Mouse (Mus musculus) heart, embryonic 15.5 days (tissue): ENCODE results near the gene Scd2. TPM values are rescaled to one million over a fixed set of nuclear protein-coding genes. Genes with fewer than 3 reads are reported as not detected.
A peak's percentile ranks its signal among the peaks of the same experiment; 100 is the strongest.
"Not testable (repeated sequence)": the region's sequence is repeated elsewhere in the genome, so short reads cannot be mapped to it uniquely, and the experiment has no call there.

ENCODE experiments used
- ATAC-seq: fragments of 200-750 bp; cut with Nextera tagmentation; replicated peaks from 2 replicates; pipeline ENCODE4 v1.8.0; 2017; ENCODE audit warnings: low read depth, moderate TSS enrichment; ENCODE audit not compliant: insufficient number of reproducible peaks, insufficient read depth, low FRiP score
- H3K27ac ChIP-seq: fragments of 300-500 bp; sonication (generic); 2 replicates; pipeline ENCODE4 v1.5.1; 2015; ENCODE audit warnings: mild to moderate bottlenecking, inconsistent platforms
- H3K27me3 ChIP-seq: fragments of 300-500 bp; sonication (generic); 2 replicates; pipeline ENCODE4 v1.6.1; 2015; ENCODE audit warnings: inconsistent platforms
- H3K36me3 ChIP-seq: fragments of 300-500 bp; sonication (generic); 2 replicates; pipeline ENCODE4 v1.6.1; 2015; ENCODE audit warnings: mild to moderate bottlenecking, inconsistent platforms
- H3K4me1 ChIP-seq: fragments of 300-500 bp; sonication (generic); replicated peaks from 2 replicates; pipeline ENCODE4 v1.6.1; 2015; ENCODE audit warnings: inconsistent platforms
- H3K4me2 ChIP-seq: fragments of 300-500 bp; sonication (generic); 2 replicates; pipeline ENCODE4 v1.6.1; 2015; ENCODE audit warnings: inconsistent platforms, mild to moderate bottlenecking, moderate library complexity
- H3K4me3 ChIP-seq: fragments of 300-500 bp; sonication (generic); 2 replicates; pipeline ENCODE4 v1.5.1; 2015; ENCODE audit warnings: mild to moderate bottlenecking, inconsistent platforms
- H3K9ac ChIP-seq: fragments of 300-500 bp; sonication (generic); 2 replicates; pipeline ENCODE4 v1.6.1; 2015; ENCODE audit warnings: mild to moderate bottlenecking, inconsistent platforms
- H3K9me3 ChIP-seq: fragments of 300-500 bp; sonication (generic); replicated peaks from 2 replicates; pipeline ENCODE4 v1.6.1; 2016; ENCODE audit warnings: inconsistent platforms
- WGBS: fragments of 180-500 bp; shearing (Covaris S2); methylation state at CpG from one replicate; pipeline ENCODE4 v1.1.7; 2015; ENCODE audit warnings: mixed read lengths; 5-methylcytosine and 5-hydroxymethylcytosine counted together
- polyA plus RNA-seq: library from polyadenylated mRNA; unstranded; fragments of >200 nt; fragmentation: Nextera tagmentation; extraction: Ambion mirVana; gene quantifications from 2 replicates; pipeline ENCODE4 v1.2.1, GENCODE M21; 2015

The Scd2 gene
- polyA plus RNA-seq, 1 experiment from 2014 or later = 131 TPM

- no peak for ATAC-seq
- WGBS = 57% methylated on average over 5 of the region's 5 CpGs
These were observed 23.4 kb downstream of the Scd2 start for GRCm38 (mm10) chr19:44316752-44317315.

DNA sequence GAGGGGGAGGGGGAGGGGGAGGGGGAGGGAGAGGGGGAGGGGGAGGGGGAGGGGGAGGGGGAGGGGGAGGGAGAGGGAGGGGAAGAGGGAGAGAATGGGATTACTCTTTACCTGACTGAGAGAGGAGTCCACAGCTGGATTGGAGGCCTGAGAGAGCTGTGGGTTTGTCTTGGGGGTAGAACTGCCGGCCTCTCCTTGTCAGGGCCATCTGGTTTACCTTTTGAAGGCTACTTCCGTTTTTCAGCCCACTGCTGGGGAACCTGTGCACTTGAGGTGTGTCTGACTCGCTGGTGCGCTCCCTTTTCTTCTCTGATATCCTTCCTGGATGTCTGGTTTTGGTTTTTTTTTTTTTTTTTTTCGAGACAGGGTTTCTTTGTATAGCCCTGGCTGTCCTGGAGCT is 23.9 kb downstream of the Scd2 start:
- ATAC-seq = no peak
- Histone ChIP-seq H3K4me1 (0 out of 2 replicates have a peak, but pooled peaks cover 5% of the 10 kb centered on the region), H3K27ac (no peak overlapping the region), H3K27me3 (no peaks in the 10 kb centered on the region), H3K9ac (no peak overlapping the region), H3K36me3 (no peaks in the 10 kb centered on the region), H3K4me3 (no peak overlapping the region), H3K9me3 (no peaks in the 10 kb centered on the region), H3K4me2 (no peak overlapping the region)
- 68% methylated on average over 5 of the region's 5 CpGs for WGBS

More at GRCm38 (mm10) chr19:44316752-44317315, 23.4 kb downstream of the Scd2 start:
- H3K36me3 ChIP-seq = no peaks in the 10 kb centered on the region
- H3K27me3 ChIP-seq = no peaks in the 10 kb centered on the region
- no peak overlapping the region for H3K4me2 ChIP-seq
- H3K9ac ChIP-seq = no peak overlapping the region
- H3K9me3 ChIP-seq = no peaks in the 10 kb centered on the region
- no peak overlapping the region for H3K27ac ChIP-seq
- peaks cover 10% of the 10 kb centered on the region for H3K4me1 ChIP-seq
- no peak overlapping the region for H3K4me3 ChIP-seq

GRCm38 (mm10) chr19:44318545-44318944 is 25.1 kb downstream of the Scd2 start:
- H3K36me3 ChIP-seq = no peaks in the 10 kb centered on the region
- ATAC-seq = no peak
- no peak overlapping the region for H3K4me3 ChIP-seq
- H3K4me2 ChIP-seq = no peak overlapping the region
- no peaks in the 10 kb centered on the region for H3K9me3 ChIP-seq
- H3K27me3 ChIP-seq = no peaks in the 10 kb centered on the region
- H3K9ac ChIP-seq = no peak overlapping the region
- no peak overlapping the region for H3K27ac ChIP-seq
- H3K4me1 ChIP-seq = 0 out of 2 replicates have a peak, but pooled peaks cover 5% of the 10 kb centered on the region

DNA sequence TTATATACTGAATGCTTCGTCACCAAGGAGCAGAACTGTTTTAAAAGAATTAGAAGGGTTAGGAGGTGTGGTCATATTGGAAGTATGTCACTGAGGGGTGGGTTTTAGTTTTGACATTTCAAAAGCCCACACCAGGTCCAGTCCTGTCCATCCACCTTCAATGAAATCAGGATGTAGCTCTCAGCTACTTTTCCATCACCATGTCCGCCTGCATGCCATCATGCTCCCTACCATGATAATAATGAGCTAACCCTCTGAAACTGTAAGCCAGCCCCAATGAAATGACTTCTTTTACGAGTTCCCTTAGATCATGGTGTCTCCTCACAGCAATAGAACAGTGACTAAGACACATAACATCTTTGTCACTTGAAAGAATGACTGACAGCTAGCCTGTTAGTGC is 26.8 kb downstream of the Scd2 start:
- WGBS = 84% methylated on average over 3 of the region's 3 CpGs

GRCm38 (mm10) chr19:44321201-44321600 is 27.7 kb downstream of the Scd2 start:
- no peak for ATAC-seq
- no peaks in the 10 kb centered on the region for H3K9me3 ChIP-seq
- H3K9ac ChIP-seq = no peak overlapping the region
- no peaks in the 10 kb centered on the region for H3K4me1 ChIP-seq
- no peaks in the 10 kb centered on the region for H3K27me3 ChIP-seq
- WGBS = 74% methylated on average over 4 of the region's 4 CpGs
- H3K4me2 ChIP-seq = no peak overlapping the region
- H3K4me3 ChIP-seq = no peak overlapping the region
- no peaks in the 10 kb centered on the region for H3K36me3 ChIP-seq
- no peak overlapping the region for H3K27ac ChIP-seq

More for the DNA sequence above, 26.8 kb downstream of the Scd2 start:
- Histone ChIP-seq H3K4me1 (no peaks in the 10 kb centered on the region), H3K27ac (no peak overlapping the region), H3K4me2 (no peak overlapping the region), H3K9me3 (no peaks in the 10 kb centered on the region), H3K36me3 (no peaks in the 10 kb centered on the region), H3K9ac (no peak overlapping the region), H3K4me3 (no peak overlapping the region), H3K27me3 (no peaks in the 10 kb centered on the region)
- no peak for ATAC-seq

GRCm38 (mm10) chr19:44321631-44322030 is 28.2 kb downstream of the Scd2 start:
- no peak overlapping the region for H3K4me3 ChIP-seq
- no peaks in the 10 kb centered on the region for H3K27me3 ChIP-seq
- ATAC-seq = no peak
- H3K27ac ChIP-seq = no peak overlapping the region
- H3K4me2 ChIP-seq = no peak overlapping the region
- WGBS = 49% methylated on average over 2 of the region's 2 CpGs
- no peak overlapping the region for H3K9ac ChIP-seq
- H3K9me3 ChIP-seq = no peaks in the 10 kb centered on the region
- H3K36me3 ChIP-seq = no peaks in the 10 kb centered on the region
- H3K4me1 ChIP-seq = no peaks in the 10 kb centered on the region

GRCm38 (mm10) chr19:44329566-44329965 is 36.1 kb downstream of the Scd2 start:
- Histone ChIP-seq H3K4me1 (peaks cover 28% of the 10 kb centered on the region), H3K27me3 (no peaks in the 10 kb centered on the region), H3K27ac (no peak overlapping the region), H3K4me2 (no peak overlapping the region), H3K36me3 (no peaks in the 10 kb centered on the region), H3K9ac (no peak overlapping the region), H3K4me3 (no peak overlapping the region), H3K9me3 (no peaks in the 10 kb centered on the region)
- no peak for ATAC-seq
- 93% methylated on average over 2 of the region's 2 CpGs for WGBS

DNA sequence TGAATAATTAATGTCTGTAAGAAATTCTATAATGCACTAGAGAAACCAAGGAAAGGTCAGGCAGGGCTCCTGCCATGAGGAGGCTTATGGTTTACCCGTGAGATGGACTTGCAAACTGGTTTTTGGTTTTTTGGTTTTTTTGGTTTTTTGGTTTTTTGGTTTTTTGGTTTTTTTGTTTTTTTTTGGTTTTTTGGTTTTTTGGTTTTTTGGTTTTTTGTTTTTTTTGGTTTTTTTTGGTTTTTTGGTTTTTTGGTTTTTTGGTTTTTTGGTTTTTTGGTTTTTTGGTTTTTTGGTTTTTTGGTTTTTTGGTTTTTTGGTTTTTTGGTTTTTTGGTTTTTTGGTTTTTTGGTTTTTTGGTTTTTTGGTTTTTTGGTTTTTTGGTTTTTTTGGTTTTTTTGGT is 37.7 kb downstream of the Scd2 start:
- not testable (repeated sequence) for H3K4me3 ChIP-seq, H3K9ac ChIP-seq, H3K4me2 ChIP-seq, H3K27me3 ChIP-seq, H3K27ac ChIP-seq, H3K9me3 ChIP-seq, ATAC-seq, H3K36me3 ChIP-seq
- H3K4me1 ChIP-seq = peaks cover 38% of the 10 kb centered on the region
- WGBS = 95% methylated on average over 1 of the region's 1 CpGs

- Histone ChIP-seq H3K36me3 (no peaks in the 10 kb centered on the region), H3K4me2 (no peak overlapping the region), H3K9me3 (no peaks in the 10 kb centered on the region), H3K4me3 (no peak overlapping the region), H3K27me3 (no peaks in the 10 kb centered on the region), H3K27ac (no peak overlapping the region; the same call in 1 of the 2 replicates), H3K9ac (no peak overlapping the region), H3K4me1 (peaks cover 38% of the 10 kb centered on the region)
- ATAC-seq = no peak
- 58% methylated on average over 5 of the region's 5 CpGs for WGBS
These were observed 38.4 kb downstream of the Scd2 start for GRCm38 (mm10) chr19:44331911-44332310.

DNA sequence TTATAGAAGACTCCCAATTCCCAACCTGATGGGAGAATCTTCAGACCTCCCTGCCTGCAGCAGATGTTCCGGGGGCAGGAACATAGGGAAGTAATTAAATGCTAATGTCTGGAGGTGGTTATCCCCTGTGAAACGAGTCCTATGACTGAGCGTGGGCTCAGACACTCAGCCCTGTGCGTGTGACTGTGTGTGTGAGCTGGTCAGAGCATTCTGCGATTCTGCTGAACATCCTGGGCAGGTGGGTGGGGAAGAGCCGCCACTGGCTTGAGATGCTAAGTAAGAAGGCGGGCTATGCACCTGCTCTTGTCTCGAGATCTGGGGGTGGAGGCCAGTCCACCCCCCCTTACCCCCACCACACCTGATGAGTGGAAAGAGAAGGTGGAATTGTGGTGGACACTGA is 38.9 kb downstream of the Scd2 start:
- H3K36me3 ChIP-seq = no peaks in the 10 kb centered on the region
- H3K4me2 ChIP-seq = 0 out of 2 replicates have a peak overlapping the region, but pooled peaks have one; percentile 44
- H3K9ac ChIP-seq = no peak overlapping the region
- H3K4me1 ChIP-seq = peaks cover 38% of the 10 kb centered on the region
- H3K9me3 ChIP-seq = no peaks in the 10 kb centered on the region
- WGBS = 70% methylated on average over 8 of the region's 8 CpGs
- H3K27ac ChIP-seq = peak overlapping the region; percentile 84
- ATAC-seq = no peak
- H3K4me3 ChIP-seq = no peak overlapping the region
- no peaks in the 10 kb centered on the region for H3K27me3 ChIP-seq

DNA sequence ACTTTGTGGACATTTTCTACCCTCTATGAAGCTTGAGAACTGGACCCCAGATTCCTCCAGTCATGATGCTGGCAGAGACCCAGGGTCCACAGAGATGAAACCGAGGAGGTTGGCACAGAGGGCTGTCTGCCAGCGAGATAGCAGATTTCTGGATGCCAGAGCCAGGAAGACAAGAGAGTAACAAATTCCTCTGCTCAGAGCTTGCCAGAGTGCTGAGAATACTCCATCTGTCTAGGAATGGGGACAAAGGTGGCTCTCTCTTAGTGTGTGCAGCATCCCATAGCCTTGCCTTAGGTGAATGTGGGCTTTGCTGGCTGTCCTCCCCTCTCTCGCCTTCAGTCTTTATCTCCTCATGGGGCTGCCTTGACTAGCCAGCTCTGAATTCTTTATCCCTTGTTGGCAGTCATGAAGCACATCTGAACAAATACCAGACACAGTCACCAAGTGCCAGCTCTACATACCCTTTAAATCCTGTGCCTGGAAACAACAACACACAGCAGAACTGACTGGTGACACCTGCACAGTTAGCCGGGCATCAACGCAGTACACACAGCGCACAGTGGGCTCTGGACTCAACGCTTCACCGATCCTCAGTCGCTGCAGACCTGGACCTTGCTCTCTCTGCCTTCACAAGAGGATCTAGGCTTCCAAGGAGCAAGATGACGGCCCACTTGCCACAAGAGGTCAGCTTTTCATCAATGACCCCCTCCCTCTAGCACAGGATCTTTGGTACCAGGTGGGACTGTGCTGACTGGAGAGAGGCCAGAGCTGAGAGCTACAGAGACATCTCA is 39.6 kb downstream of the Scd2 start, which contains the start of gene Scd4:
Gene Scd4, plus strand, starts transcription at position 260 of the 791 bp plus-strand sequence.
- Histone ChIP-seq H3K36me3 (no peaks in the 10 kb centered on the region), H3K9ac (no peak within 1 kb of the TSS), H3K27ac (peak within 1 kb of the TSS; percentile 84), H3K4me2 (peak within 1 kb of the TSS; percentile 44), H3K4me1 (peaks cover 38% of the 10 kb centered on the region), H3K4me3 (no peak within 1 kb of the TSS), H3K27me3 (no peaks in the 10 kb centered on the region), H3K9me3 (no peaks in the 10 kb centered on the region)
- ATAC-seq = peak; percentile 78
- WGBS = 60% methylated on average over 10 of the region's 10 CpGs

DNA sequence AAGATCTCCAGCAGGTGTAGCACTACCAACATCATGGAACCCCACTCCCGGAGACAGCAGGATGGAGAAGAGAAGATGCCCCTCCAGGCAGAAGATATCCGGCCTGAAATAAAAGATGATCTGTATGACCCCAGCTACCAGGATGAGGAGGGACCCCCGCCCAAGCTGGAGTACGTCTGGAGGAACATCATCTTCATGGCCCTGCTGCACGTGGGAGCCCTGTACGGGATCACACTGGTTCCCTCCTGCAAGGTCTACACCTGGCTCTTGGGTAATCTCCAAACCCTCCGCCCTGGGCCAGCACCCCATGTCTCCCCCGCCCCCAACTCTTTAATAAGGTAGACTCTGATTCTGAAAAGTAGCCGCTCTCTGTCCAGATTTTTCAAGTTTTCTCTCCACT is 40.5 kb downstream of the Scd2 start:
- no peaks in the 10 kb centered on the region for H3K36me3 ChIP-seq
- H3K4me2 ChIP-seq = no peak overlapping the region
- peaks cover 38% of the 10 kb centered on the region for H3K4me1 ChIP-seq
- H3K9me3 ChIP-seq = no peaks in the 10 kb centered on the region
- no peaks in the 10 kb centered on the region for H3K27me3 ChIP-seq
- no peak overlapping the region for H3K4me3 ChIP-seq
- H3K27ac ChIP-seq = no peak overlapping the region
- no peak overlapping the region for H3K9ac ChIP-seq
- ATAC-seq = no peak
- WGBS = 91% methylated on average over 9 of the region's 9 CpGs
